In the genomic region with DNA sequence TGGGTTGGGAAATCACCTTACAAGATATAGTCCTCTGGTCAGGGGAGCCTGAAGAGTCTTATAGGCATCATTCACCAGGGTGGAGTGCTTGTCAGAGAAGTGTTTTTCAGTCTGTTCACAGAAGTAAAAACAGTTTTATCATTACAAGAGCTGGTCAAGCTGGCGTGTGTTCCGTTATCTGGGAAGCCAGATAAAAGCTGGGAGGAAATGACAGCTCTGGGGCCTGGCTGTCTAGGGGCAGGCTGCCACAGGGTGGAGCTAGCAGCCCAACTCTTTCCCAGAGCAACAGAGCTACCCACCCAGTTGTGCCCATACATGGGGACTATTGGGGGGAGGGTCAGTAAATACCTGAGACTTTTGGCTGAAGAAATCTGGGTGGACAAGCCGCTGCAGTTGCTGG, we compare ENCODE assay signal across 9 mouse cellular contexts. TPM values are rescaled to one million over a fixed set of nuclear protein-coding genes. Genes with fewer than 3 reads are reported as not detected.
A peak's percentile ranks its signal among the peaks of the same experiment; 100 is the strongest.
DNase-seq lines count a peak whose midpoint lies in the region; ATAC-seq and TF ChIP-seq lines count a peak whose summit lies in the region.
"Had no signal": no experiment of that assay in that cellular context is flagged by ENCODE, and none has a peak within 500 bp of the region (broad histone marks: within the 10 kb centered on the region; RNA-seq: fewer than 3 reads in every experiment).

No protein-coding gene starts in this region.

- no peak overlapping the region for H3K9ac ChIP-seq in intestine, postnatal 0 days (ENCODE audit: low read depth, low read length)
- H3K9ac ChIP-seq in intestine, embryonic 16.5 days (ENCODE audit: low read depth, low read length): no peak overlapping the region
- no peak overlapping the region for H3K9ac ChIP-seq in heart, embryonic 16.5 days (ENCODE audit: low read length)
- no peak overlapping the region for H3K9ac ChIP-seq in limb, embryonic 11.5 days (ENCODE audit: low read length)
- H3K9ac ChIP-seq: embryonic facial prominence, embryonic 12.5 days had no signal

- TF ChIP-seq CTCF in intestine, postnatal 0 days (IDR thresholded peaks at IDR 0.05; ENCODE audit: low read depth): peak; percentile 82
- peak; percentile 68 for TF ChIP-seq CTCF in Patski (IDR thresholded peaks at IDR 0.05)

- H3K36me3 ChIP-seq in intestine, postnatal 0 days (ENCODE audit: control insufficient read depth, insufficient read depth): peaks cover 22% of the 10 kb centered on the region
- H3K36me3 ChIP-seq in intestine, embryonic 16.5 days (ENCODE audit: control insufficient read depth, insufficient read depth, low read length): no peaks in the 10 kb centered on the region
- peaks cover 4% of the 10 kb centered on the region for H3K36me3 ChIP-seq in heart, embryonic 16.5 days (ENCODE audit: control insufficient read depth, insufficient read depth)
- no peaks in the 10 kb centered on the region for H3K36me3 ChIP-seq in limb, embryonic 11.5 days (ENCODE audit: control insufficient read depth, insufficient read depth, low read length)

- 6% methylated on average over 3 of the region's 3 CpGs for WGBS in intestine, postnatal 0 days
- 21% methylated on average over 3 of the region's 3 CpGs for WGBS in intestine, embryonic 16.5 days
- WGBS in heart, embryonic 16.5 days: 10% methylated on average over 3 of the region's 3 CpGs
- WGBS in limb, embryonic 11.5 days: 28% methylated on average over 3 of the region's 3 CpGs

- in situ Hi-C loops in Patski (cut with MboI; ENCODE audit: low pct_unique_long_range_greater_than_20kb): no loop called here

- POLR2A ChIA-PET in Patski (lab: Charles Lee): no interaction called here

- no peaks in the 10 kb centered on the region for H3K27me3 ChIP-seq in intestine, postnatal 0 days (replicated peaks; ENCODE audit: control insufficient read depth, insufficient read depth, low read length)
- no peaks in the 10 kb centered on the region for H3K27me3 ChIP-seq in intestine, embryonic 16.5 days (replicated peaks; ENCODE audit: control insufficient read depth, insufficient read depth, low read length)
- H3K27me3 ChIP-seq in Patski: no peaks in the 10 kb centered on the region
- H3K27me3 ChIP-seq in heart, embryonic 16.5 days (ENCODE audit: control insufficient read depth, insufficient read depth, low read length): no peaks in the 10 kb centered on the region
- H3K27me3 ChIP-seq in limb, embryonic 11.5 days (ENCODE audit: control insufficient read depth, insufficient read depth, low read length): no peaks in the 10 kb centered on the region
- H3K27me3 ChIP-seq: embryonic facial prominence, embryonic 12.5 days had no signal

- H3K4me3 ChIP-seq in intestine, postnatal 0 days (ENCODE audit: low read depth, low read length): no peak overlapping the region
- H3K4me3 ChIP-seq in intestine, embryonic 16.5 days (ENCODE audit: low read length): no peak overlapping the region
- no peak overlapping the region for H3K4me3 ChIP-seq in heart, embryonic 16.5 days (ENCODE audit: low read length)
- no peak overlapping the region for H3K4me3 ChIP-seq in limb, embryonic 11.5 days (ENCODE audit: low read depth, low read length)
- H3K4me3 ChIP-seq: embryonic facial prominence, embryonic 12.5 days had no signal

- H3K4me1 ChIP-seq in intestine, postnatal 0 days (replicated peaks; ENCODE audit: control insufficient read depth, insufficient read depth, low read length): 0 out of 2 replicates have a peak, but pooled peaks cover 3% of the 10 kb centered on the region
- H3K4me1 ChIP-seq in intestine, embryonic 16.5 days (ENCODE audit: control insufficient read depth, insufficient read depth, low read length): peaks cover 5% of the 10 kb centered on the region
- H3K4me1 ChIP-seq in heart, embryonic 16.5 days (ENCODE audit: control insufficient read depth, insufficient read depth, low read length): peaks cover 16% of the 10 kb centered on the region
- no peaks in the 10 kb centered on the region; the same call in 1 of the 2 replicates for H3K4me1 ChIP-seq in limb, embryonic 11.5 days (ENCODE audit: control insufficient read depth, insufficient read depth, low read length)

- no peaks in the 10 kb centered on the region for H3K9me3 ChIP-seq in intestine, postnatal 0 days (ENCODE audit: control insufficient read depth)
- H3K9me3 ChIP-seq in intestine, embryonic 16.5 days (ENCODE audit: control insufficient read depth, low read length): no peaks in the 10 kb centered on the region
- H3K9me3 ChIP-seq in heart, embryonic 16.5 days (replicated peaks; ENCODE audit: control insufficient read depth, low read length): no peaks in the 10 kb centered on the region
- H3K9me3 ChIP-seq in limb, embryonic 11.5 days (ENCODE audit: control insufficient read depth, low read length): no peaks in the 10 kb centered on the region
- H3K9me3 ChIP-seq: embryonic facial prominence, embryonic 12.5 days had no signal

- H3K27ac ChIP-seq in intestine, postnatal 0 days (ENCODE audit: low read depth, low read length): no peak overlapping the region
- H3K27ac ChIP-seq in intestine, embryonic 16.5 days (ENCODE audit: low read length): no peak overlapping the region
- no peak overlapping the region for H3K27ac ChIP-seq in heart, embryonic 16.5 days (ENCODE audit: low read length)
- no peak overlapping the region for H3K27ac ChIP-seq in limb, embryonic 11.5 days (replicated peaks; ENCODE audit: low read depth, low read length)
- H3K27ac ChIP-seq: embryonic facial prominence, embryonic 12.5 days had no signal

- DNase-seq in Patski (ENCODE audit: low read depth, low spot score): no peak
- DNase-seq in embryo, embryonic 11 days: peak; percentile 63
- peak; percentile 41 for DNase-seq in limb, embryonic 11.5 days (ENCODE audit: low spot score)
- peak; percentile 27 for DNase-seq in ovary, postnatal 14 days (ENCODE audit: low spot score)
- DNase-seq in urinary bladder, postnatal 36 days (ENCODE audit: low spot score in 2 of 2): peak; percentile 31 to 51

- CTCF ChIA-PET in Patski (lab: Charles Lee): interaction anchor here (1.3 to 1.4 kb wide), 4 partner anchors 9 to 434 kb away, joined by 3 to 5 read pairs (median 4); no protein-coding TSS in a partner anchor

- peak overlapping the region; percentile 27; the same call in 1 of the 2 replicates for H3K4me2 ChIP-seq in intestine, postnatal 0 days (replicated peaks; ENCODE audit: low read depth)
- H3K4me2 ChIP-seq in intestine, embryonic 16.5 days (ENCODE audit: low read depth, low read length): no peak overlapping the region
- peak overlapping the region; percentile 37 for H3K4me2 ChIP-seq in heart, embryonic 16.5 days (ENCODE audit: low read depth, low read length)
- no peak overlapping the region for H3K4me2 ChIP-seq in limb, embryonic 11.5 days (ENCODE audit: low read depth, severe bottlenecking)
- H3K4me2 ChIP-seq: embryonic facial prominence, embryonic 12.5 days had no signal

- no peak for ATAC-seq in intestine, postnatal 0 days
- ATAC-seq in intestine, embryonic 16.5 days: no peak
- no peak for ATAC-seq in Patski
- no peak for ATAC-seq in heart, embryonic 16.5 days (replicated peaks; ENCODE audit: extremely low read depth, insufficient read depth, low FRiP score)
- no peak for ATAC-seq in limb, embryonic 11.5 days (ENCODE audit: insufficient number of reproducible peaks, low FRiP score, low TSS enrichment, low read depth)

RNA-seq across cellular contexts. Expression of gene Hscb, which starts 3.6 kb away (rescaled TPM):
- 50.0 and 52.2 TPM in 2 replicates for polyA plus RNA-seq in intestine, postnatal 0 days (2015; fragmentation: Nextera tagmentation; extraction: Ambion mirVana)
- polyA plus RNA-seq in intestine, embryonic 16.5 days (2015; fragmentation: Nextera tagmentation; extraction: Ambion mirVana): 40.4 and 41.2 TPM in 2 replicates
- polyA plus RNA-seq in Patski (2021): 45.7 TPM
- polyA plus RNA-seq in heart, embryonic 16.5 days (2015; fragmentation: Nextera tagmentation; extraction: Ambion mirVana): 22.5 and 23.1 TPM in 2 replicates
- 25.8 and 27.8 TPM in 2 replicates for polyA plus RNA-seq in limb, embryonic 11.5 days (2014; fragmentation: Nextera tagmentation; extraction: Ambion mirVana)

RNA-seq across cellular contexts. Expression of gene Chek2, which starts 3.8 kb away (rescaled TPM):
- polyA plus RNA-seq in intestine, postnatal 0 days (2015; fragmentation: Nextera tagmentation; extraction: Ambion mirVana): 10.5 and 12.2 TPM in 2 replicates
- polyA plus RNA-seq in intestine, embryonic 16.5 days (2015; fragmentation: Nextera tagmentation; extraction: Ambion mirVana): 38.7 and 39.4 TPM in 2 replicates
- polyA plus RNA-seq in Patski (2021): 21.3 TPM
- 17.1 and 19.0 TPM in 2 replicates for polyA plus RNA-seq in heart, embryonic 16.5 days (2015; fragmentation: Nextera tagmentation; extraction: Ambion mirVana)
- 29.3 and 30.5 TPM in 2 replicates for polyA plus RNA-seq in limb, embryonic 11.5 days (2014; fragmentation: Nextera tagmentation; extraction: Ambion mirVana)

RNA-seq across cellular contexts. Expression of gene Ulk1, which starts 26.1 kb away (rescaled TPM):
- polyA plus RNA-seq in intestine, postnatal 0 days (2015; fragmentation: Nextera tagmentation; extraction: Ambion mirVana): 6.0 and 6.4 TPM in 2 replicates
- 7.0 and 8.4 TPM in 2 replicates for polyA plus RNA-seq in intestine, embryonic 16.5 days (2015; fragmentation: Nextera tagmentation; extraction: Ambion mirVana)
- polyA plus RNA-seq in Patski (2021): 63.7 TPM
- polyA plus RNA-seq in heart, embryonic 16.5 days (2015; fragmentation: Nextera tagmentation; extraction: Ambion mirVana): 10.0 and 13.1 TPM in 2 replicates
- polyA plus RNA-seq in limb, embryonic 11.5 days (2014; fragmentation: Nextera tagmentation; extraction: Ambion mirVana): 37.8 and 42.2 TPM in 2 replicates

RNA-seq across cellular contexts. Expression of gene Ttc28, which starts 43.6 kb away (rescaled TPM):
- 2.9 and 3.4 TPM in 2 replicates for polyA plus RNA-seq in intestine, postnatal 0 days (2015; fragmentation: Nextera tagmentation; extraction: Ambion mirVana)
- polyA plus RNA-seq in intestine, embryonic 16.5 days (2015; fragmentation: Nextera tagmentation; extraction: Ambion mirVana): 4.2 and 4.3 TPM in 2 replicates
- 9.0 TPM for polyA plus RNA-seq in Patski (2021)
- 5.7 and 5.8 TPM in 2 replicates for polyA plus RNA-seq in heart, embryonic 16.5 days (2015; fragmentation: Nextera tagmentation; extraction: Ambion mirVana)
- polyA plus RNA-seq in limb, embryonic 11.5 days (2014; fragmentation: Nextera tagmentation; extraction: Ambion mirVana): 12.9 and 17.7 TPM in 2 replicates

RNA-seq across cellular contexts. Expression of gene Pus1, which starts 55.5 kb away (rescaled TPM):
- 30.5 and 32.1 TPM in 2 replicates for polyA plus RNA-seq in intestine, postnatal 0 days (2015; fragmentation: Nextera tagmentation; extraction: Ambion mirVana)
- polyA plus RNA-seq in intestine, embryonic 16.5 days (2015; fragmentation: Nextera tagmentation; extraction: Ambion mirVana): 66.8 and 67.0 TPM in 2 replicates
- 59.2 TPM for polyA plus RNA-seq in Patski (2021)
- 31.3 and 33.9 TPM in 2 replicates for polyA plus RNA-seq in heart, embryonic 16.5 days (2015; fragmentation: Nextera tagmentation; extraction: Ambion mirVana)
- polyA plus RNA-seq in limb, embryonic 11.5 days (2014; fragmentation: Nextera tagmentation; extraction: Ambion mirVana): 20.9 and 24.0 TPM in 2 replicates

Comparison
In these comparisons a context has a peak if more than half of its experiments do, and no peak if none do; other contexts are left out.
1. H3K4me2 ChIP-seq: peak in intestine, postnatal 0 days (single experiment) and heart, embryonic 16.5 days (single experiment); none in intestine, embryonic 16.5 days (single experiment) and limb, embryonic 11.5 days (single experiment).